Mouse (Mus musculus) ES-E14 (cell line): ENCODE results near the gene Katnb1. TPM values are rescaled to one million over a fixed set of nuclear protein-coding genes. Genes with fewer than 3 reads are reported as not detected.

Source experiments
- DNase-seq: peaks from one replicate; pipeline ENCODE4 v3.0.0-alpha.2; 2013; ENCODE audit warnings: low read depth, low spot score
- H3K27ac ChIP-seq: 2 replicates; pipeline ENCODE4 v1.5.1; 2012; ENCODE audit warnings: low read depth, mild to moderate bottlenecking, low read length, moderate library complexity, mixed read lengths; ENCODE audit not compliant: poor library complexity, insufficient read depth, severe bottlenecking
- H3K36me3 ChIP-seq: 2 replicates; pipeline ENCODE4 v1.6.1; 2012; ENCODE audit warnings: mild to moderate bottlenecking, low read length, moderate library complexity, mixed read lengths; ENCODE audit not compliant: control insufficient read depth, poor library complexity, insufficient read depth, severe bottlenecking
- H3K4me1 ChIP-seq, 2 experiments: fragments of 150-350 bp in 1 of 2; sonication (generic) in 1 of 2; 2 replicates each; pipeline ENCODE4 v1.6.1; 2012; ENCODE audit warnings: low read length in 2 of 2, mild to moderate bottlenecking in 1 of 2, mixed read lengths in 1 of 2; ENCODE audit not compliant: control insufficient read depth in 2 of 2, insufficient read depth in 2 of 2, poor library complexity in 1 of 2
- H3K4me3 ChIP-seq, 2 experiments: fragments of 150-350 bp in 1 of 2; sonication (generic) in 1 of 2; 2 replicates each; pipeline ENCODE4 v1.5.1; 2012; ENCODE audit warnings: low read length in 2 of 2, low read depth in 1 of 2, mild to moderate bottlenecking in 1 of 2, mixed read lengths in 1 of 2; ENCODE audit not compliant: insufficient read depth in 1 of 2, poor library complexity in 1 of 2, severe bottlenecking in 1 of 2
- H3K9ac ChIP-seq: 2 replicates; pipeline ENCODE4 v1.6.1; 2012; ENCODE audit warnings: low read depth, mild to moderate bottlenecking, low read length, mixed read lengths; ENCODE audit not compliant: poor library complexity, insufficient read depth, severe bottlenecking
- H3K9me3 ChIP-seq: fragments of 150-350 bp; sonication (generic); 2 replicates; pipeline ENCODE4 v1.6.1; 2012; ENCODE audit warnings: low read depth, mild to moderate bottlenecking, low read length; ENCODE audit not compliant: control insufficient read depth, insufficient read depth
- CHD2 ChIP-seq: IDR thresholded peaks from 2 replicates; pipeline ENCODE4 v1.6.1; 2014; ENCODE audit warnings: mild to moderate bottlenecking, low read depth, low read length, inconsistent platforms
- HCFC1 ChIP-seq: IDR thresholded peaks from 2 replicates; pipeline ENCODE4 v1.6.1; 2012; ENCODE audit warnings: low read length, inconsistent platforms, borderline replicate concordance; ENCODE audit not compliant: insufficient read depth
- MAFK ChIP-seq: IDR thresholded peaks from 2 replicates; pipeline ENCODE4 v1.6.1; 2014; ENCODE audit warnings: mild to moderate bottlenecking, low read depth, low read length, inconsistent platforms; ENCODE audit not compliant: insufficient read depth
- ZC3H11A ChIP-seq: IDR thresholded peaks from 2 replicates; pipeline ENCODE4 v1.6.1; 2012; ENCODE audit warnings: low read depth, mild to moderate bottlenecking, inconsistent platforms, low read length, borderline replicate concordance
- ZNF384 ChIP-seq: IDR thresholded peaks from 2 replicates; pipeline ENCODE4 v1.6.1; 2012; ENCODE audit warnings: low read depth, low read length, inconsistent platforms
- in situ Hi-C, 2 experiments: fragments of 600-800 bp; cut with MboI; formaldehyde crosslinking; loops; one replicate each; pipeline ENCODE4 v1.15.1; 2025; ENCODE audit warnings: low sequenced_read_pairs in 2 of 2, inconsistent platforms in 1 of 2; ENCODE audit not compliant: unreplicated experiment in 2 of 2
- total RNA-seq: library from RNA; depleted of rRNA; stranded (reverse); fragments of 300-350 nt; gene quantifications from 2 replicates; pipeline ENCODE4 v1.2.3, GENCODE M21; 2012

The Katnb1 gene
- total RNA-seq, 1 experiment = 23.5 TPM

GRCm38 (mm10) chr8:95084261-95084660, 3.3 kb downstream of the Katnb1 start:
- H3K36me3 ChIP-seq = peaks cover 5% of the 10 kb centered on the region
- TF ChIP-seq MAFK = no peak
- TF ChIP-seq ZC3H11A = no peak
- TF ChIP-seq ZNF384 = no peak
- no peak for TF ChIP-seq HCFC1
- no peak for TF ChIP-seq CHD2
- H3K9ac ChIP-seq = peak overlapping the region; percentile 7; the same call in 1 of the 2 replicates
- no peak overlapping the region; the same call in 1 of the 2 replicates for H3K27ac ChIP-seq
- in situ Hi-C loops = no loop called here
- no peaks in the 10 kb centered on the region for H3K9me3 ChIP-seq
- no peak overlapping the region for H3K4me3 ChIP-seq
- peaks cover 5 to 12% of the 10 kb centered on the region in 2 experiments; a peak in 1 of 4 replicates for H3K4me1 ChIP-seq
- DNase-seq = no peak

- no peaks in the 10 kb centered on the region for H3K9me3 ChIP-seq
- no peak overlapping the region; the same call in 1 of the 2 replicates for H3K27ac ChIP-seq
- in situ Hi-C loops = no loop called here
- peak overlapping the region; percentile 7 for H3K9ac ChIP-seq
- DNase-seq = no peak
- TF ChIP-seq HCFC1 (no peak), ZNF384 (no peak), ZC3H11A (no peak), MAFK (no peak), CHD2 (no peak)
- H3K4me1 ChIP-seq = peaks cover 3 to 12% of the 10 kb centered on the region in 2 experiments; a peak in 1 of 4 replicates
- no peak overlapping the region for H3K4me3 ChIP-seq
- H3K36me3 ChIP-seq = peaks cover 5% of the 10 kb centered on the region
These were observed 3.9 kb downstream of the Katnb1 start for GRCm38 (mm10) chr8:95084744-95085431.

- Histone ChIP-seq H3K9ac (no peak overlapping the region), H3K27ac (no peak overlapping the region), H3K9me3 (no peaks in the 10 kb centered on the region), H3K36me3 (peaks cover 5% of the 10 kb centered on the region), H3K4me3 (no peak overlapping the region), H3K4me1 (peaks cover 2 to 12% of the 10 kb centered on the region in 2 experiments; a peak in 1 of 4 replicates)
- TF ChIP-seq HCFC1 = no peak
- no peak for TF ChIP-seq ZNF384
- TF ChIP-seq ZC3H11A = no peak
- no peak for TF ChIP-seq MAFK
- no peak for TF ChIP-seq CHD2
- no peak for DNase-seq
- in situ Hi-C loops = no loop called here
These were observed 4.6 kb downstream of the Katnb1 start for GRCm38 (mm10) chr8:95085432-95086141.

GRCm38 (mm10) chr8:95093574-95093973, 12.6 kb downstream of the Katnb1 start:
- no peak for DNase-seq
- TF ChIP-seq ZC3H11A = no peak
- TF ChIP-seq HCFC1 = no peak
- TF ChIP-seq CHD2 = no peak
- no peak for TF ChIP-seq ZNF384
- no peak for TF ChIP-seq MAFK
- H3K27ac ChIP-seq = no peak overlapping the region
- no peak overlapping the region for H3K9ac ChIP-seq
- no peaks in the 10 kb centered on the region for H3K4me1 ChIP-seq
- peaks cover 17% of the 10 kb centered on the region; the same call in 1 of the 2 replicates for H3K36me3 ChIP-seq
- H3K9me3 ChIP-seq = no peaks in the 10 kb centered on the region
- H3K4me3 ChIP-seq = no peak overlapping the region
- in situ Hi-C loops = no loop called here
